Mouse (Mus musculus): ENCODE measurements around the gene Zfp462. TPM values are rescaled to one million over a fixed set of nuclear protein-coding genes. Genes with fewer than 3 reads are reported as not detected.

Zfp462 gene
- total RNA-seq, 2 experiments from 2014 or later, result 6.1 to 10.5 TPM

- peak; percentile 48 for DNase-seq (ENCODE audit: low spot score)
- intact Hi-C loops (cut with DNase I), result no loop called here
These were observed 81.3 kb downstream of the Zfp462 start for GRCm38 (mm10) chr4:55026109-55026646.

DNA sequence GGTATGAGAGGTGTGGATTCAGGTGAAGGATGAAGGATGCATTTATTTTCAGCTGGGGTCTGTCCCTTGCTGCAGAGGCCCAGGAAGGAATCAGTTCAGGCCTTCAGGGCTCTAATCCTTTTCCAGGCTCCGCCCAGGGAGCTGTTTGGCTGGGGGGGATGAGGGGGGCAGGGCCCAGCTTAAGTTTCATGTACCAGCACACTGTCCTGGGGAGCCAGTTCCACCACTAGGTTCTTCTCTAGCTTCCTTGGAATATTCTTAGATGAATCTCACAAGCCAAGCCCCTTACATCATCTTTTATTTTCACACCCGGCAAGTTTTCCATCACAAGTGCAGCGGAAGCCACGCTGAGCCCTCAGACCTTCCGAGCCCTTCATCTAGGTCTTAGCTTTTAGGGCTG is 85.6 kb downstream of the Zfp462 start:
- intact Hi-C loops (cut with DNase I), result no loop called here
- DNase-seq (ENCODE audit: low spot score), result no peak

DNA sequence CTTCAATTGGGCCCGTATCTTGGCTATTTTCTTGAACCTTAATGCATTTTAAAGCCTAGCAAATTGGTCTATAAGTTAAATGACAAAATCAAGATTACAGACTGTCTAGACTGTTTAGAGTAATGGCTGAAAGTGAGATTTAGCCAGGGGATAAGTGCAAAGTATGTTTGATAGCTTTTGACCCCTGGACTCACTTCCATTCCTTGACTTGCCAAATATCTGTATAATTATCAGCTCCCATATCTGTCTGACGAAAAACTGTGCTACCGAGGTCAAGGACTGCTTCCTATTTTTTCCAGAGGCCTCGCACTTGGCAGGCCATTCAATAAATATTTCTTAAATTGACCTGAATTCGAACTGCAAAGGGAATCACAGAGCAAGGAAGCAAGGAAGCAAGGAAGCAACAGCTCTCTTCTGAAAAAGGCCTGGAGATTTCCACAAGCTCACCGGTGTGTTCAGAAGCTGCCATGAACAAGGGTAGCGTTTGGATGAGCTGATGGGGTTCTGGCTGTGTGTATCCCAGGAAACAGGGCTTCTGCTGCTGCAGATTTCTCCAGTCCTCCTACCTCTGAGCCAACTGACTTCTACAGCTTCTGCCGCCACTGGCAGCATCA is 87.6 kb downstream of the Zfp462 start:
- intact Hi-C loops (cut with DNase I), result no loop called here
- no peak for DNase-seq (ENCODE audit: low spot score)

DNA sequence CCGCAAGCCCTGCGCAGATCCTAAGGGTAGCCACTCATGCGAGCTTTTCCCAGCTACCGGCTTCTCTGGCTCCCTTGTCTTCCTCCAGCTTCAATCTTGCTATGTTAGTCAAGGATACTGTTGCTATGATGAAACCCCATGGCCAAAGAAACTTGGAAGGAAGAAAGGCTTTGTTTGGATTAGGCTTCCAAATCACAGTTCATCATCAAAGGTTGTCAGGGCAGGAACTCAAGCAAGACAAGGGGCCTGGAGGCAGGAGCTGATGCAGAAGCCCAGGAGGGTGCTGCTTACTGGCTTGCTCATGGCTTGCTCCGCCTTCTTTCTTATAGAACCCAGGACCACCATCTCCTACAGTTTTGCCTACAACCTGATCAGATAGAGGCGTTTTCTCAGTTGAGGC is 88.6 kb downstream of the Zfp462 start:
- intact Hi-C loops (cut with DNase I), result no loop called here
- DNase-seq (ENCODE audit: low spot score), result no peak

DNA sequence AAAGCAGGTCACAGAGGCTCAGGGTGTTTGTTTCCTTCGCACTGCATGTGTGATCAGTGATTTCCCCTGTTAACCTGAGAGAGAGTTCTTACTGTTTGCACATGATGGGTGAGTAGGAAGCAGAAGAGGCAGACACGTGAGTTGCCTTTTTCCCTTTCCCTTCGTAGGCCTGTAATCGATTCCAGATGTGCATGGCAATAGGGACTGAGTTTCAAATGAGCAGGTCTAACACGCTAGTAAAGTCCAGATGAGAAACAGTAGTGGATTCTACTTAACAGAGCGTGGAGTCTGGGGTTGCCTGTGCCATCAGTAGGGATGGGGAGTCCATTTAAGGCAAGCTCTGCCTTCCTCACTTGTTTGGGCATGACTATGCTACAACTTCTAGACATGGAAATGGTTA is 93.3 kb downstream of the Zfp462 start:
- intact Hi-C loops (cut with DNase I), result no loop called here

GRCm38 (mm10) chr4:55040258-55040964 is 95.6 kb downstream of the Zfp462 start:
- no peak for DNase-seq (ENCODE audit: low spot score)
- intact Hi-C loops (cut with DNase I), result loop anchor here (5.0 kb wide), 2 partner anchors 33 to 53 kb away; no protein-coding TSS in a partner anchor

More for the DNA sequence above, 93.3 kb downstream of the Zfp462 start:
- no peak for DNase-seq (ENCODE audit: low spot score)

DNA sequence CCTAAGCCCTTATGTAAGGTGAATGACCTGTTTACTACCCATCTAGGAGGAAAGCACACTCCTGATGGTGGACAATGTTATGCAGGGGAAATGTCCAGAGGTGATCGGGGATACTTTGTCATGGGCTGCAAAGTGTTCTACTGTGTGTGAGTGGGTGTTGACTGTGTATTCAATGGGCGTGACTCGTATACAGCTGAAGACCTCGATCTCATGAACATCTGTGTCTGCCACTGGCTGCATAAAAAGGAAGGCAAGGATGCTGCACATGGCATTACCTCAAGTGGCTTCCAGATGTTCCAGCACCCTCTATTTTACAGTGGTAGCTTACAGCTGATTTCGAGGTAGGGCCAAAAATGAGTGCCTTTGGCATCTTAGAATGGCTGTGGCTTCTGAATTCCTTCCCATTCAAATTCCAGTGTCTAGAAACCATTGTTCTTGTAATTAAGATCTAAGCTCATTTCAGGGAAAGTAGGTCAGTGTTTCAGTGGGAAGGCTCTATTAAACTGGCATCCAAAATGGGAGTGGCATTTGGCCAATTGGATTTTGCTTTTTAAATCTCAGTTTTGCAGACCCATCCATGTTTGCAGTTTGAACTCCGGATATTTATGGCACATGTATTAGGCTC is 96.4 kb downstream of the Zfp462 start:
- no peak for DNase-seq (ENCODE audit: low spot score)
- intact Hi-C loops (cut with DNase I), result loop anchor here (5.0 kb wide), 2 partner anchors 34 to 54 kb away; no protein-coding TSS in a partner anchor

GRCm38 (mm10) chr4:55042573-55042972 is 97.7 kb downstream of the Zfp462 start:
- intact Hi-C loops (cut with DNase I), result loop anchor here (5.0 kb wide), 2 partner anchors 35 to 55 kb away; no protein-coding TSS in a partner anchor
- no peak for DNase-seq (ENCODE audit: low spot score)

DNA sequence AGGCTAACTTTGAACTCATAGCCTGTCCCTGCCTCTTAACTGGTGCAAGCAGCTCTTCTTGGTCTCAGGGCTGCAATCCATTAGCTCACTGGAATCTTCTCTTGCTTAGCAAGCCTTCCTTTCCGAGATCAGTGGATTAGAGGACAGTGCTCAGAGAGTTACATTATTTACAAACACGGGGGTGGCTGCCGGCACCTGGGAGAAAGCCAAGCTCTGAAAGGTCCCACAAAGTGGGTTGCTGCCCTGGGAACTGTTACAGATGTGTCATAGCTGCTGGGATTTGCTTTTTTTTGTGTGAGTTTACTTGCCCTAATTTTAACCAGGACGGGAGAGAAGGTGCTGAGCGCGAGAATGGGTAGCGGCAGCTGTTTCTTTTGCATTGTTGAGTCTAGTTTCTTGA is 102.4 kb downstream of the Zfp462 start:
- intact Hi-C loops (cut with DNase I), result loop anchor here (2.0 kb wide), 1 partner anchor 30 kb away; no protein-coding TSS in a partner anchor
- no peak for DNase-seq (ENCODE audit: low spot score)

DNA sequence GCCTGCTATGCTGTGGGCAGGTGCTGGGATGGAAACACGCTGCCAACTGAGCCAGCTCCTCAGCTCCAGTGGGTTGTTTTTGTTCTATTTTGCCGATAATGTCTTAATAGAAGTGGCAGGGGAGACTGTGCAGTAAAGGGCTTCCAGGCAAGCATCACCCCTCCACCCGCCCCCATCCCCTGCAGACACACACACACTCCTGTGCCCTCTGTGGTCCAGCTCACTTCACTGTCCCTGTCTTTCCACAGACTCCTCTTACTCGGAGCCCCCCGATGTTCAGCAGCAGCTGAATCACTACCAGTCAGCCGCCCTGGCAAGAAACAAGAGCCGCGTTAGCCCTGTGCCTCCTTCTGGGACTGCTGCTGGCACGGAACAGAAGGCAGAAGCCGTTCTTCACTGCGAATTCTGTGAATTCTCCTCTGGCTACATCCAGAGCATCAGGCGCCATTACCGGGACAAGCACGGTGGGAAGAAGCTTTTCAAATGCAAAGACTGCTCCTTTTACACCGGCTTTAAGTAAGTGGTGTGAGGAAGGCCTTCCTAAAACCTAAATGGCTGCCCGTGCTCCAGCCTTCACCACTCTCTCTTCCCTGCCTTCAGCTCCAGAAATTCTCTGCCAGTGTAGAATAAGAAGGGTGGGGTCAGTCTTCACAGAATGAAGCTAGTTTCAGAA is 105.2 kb downstream of the Zfp462 start:
- DNase-seq (ENCODE audit: low spot score), result no peak
- intact Hi-C loops (cut with DNase I), result no loop called here

DNA sequence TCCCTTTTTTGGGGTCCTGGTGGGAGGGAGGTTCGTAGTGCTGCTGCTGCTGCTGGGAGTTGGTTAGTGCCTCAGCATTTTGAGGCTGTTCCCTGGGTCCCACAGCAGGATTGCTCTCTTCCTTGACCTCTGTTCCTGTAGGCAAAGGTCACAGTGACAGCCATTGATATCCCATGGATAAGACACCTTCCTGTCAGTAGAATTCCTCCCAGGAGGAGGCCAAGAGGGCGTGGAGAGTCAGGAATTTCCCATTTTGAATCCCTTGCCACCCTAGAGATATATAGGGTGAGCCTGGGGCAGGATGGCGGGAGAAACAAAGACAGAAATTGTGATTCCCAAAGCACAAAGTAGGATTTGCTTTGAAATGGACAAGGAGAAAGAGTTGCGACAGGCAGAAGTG is 106.5 kb downstream of the Zfp462 start:
- intact Hi-C loops (cut with DNase I), result no loop called here

GRCm38 (mm10) chr4:55052686-55053085 is 107.8 kb downstream of the Zfp462 start:
- intact Hi-C loops (cut with DNase I), result no loop called here
- no peak for DNase-seq (ENCODE audit: low spot score)

More for the DNA sequence above, 106.5 kb downstream of the Zfp462 start:
- DNase-seq (ENCODE audit: low spot score), result no peak

DNA sequence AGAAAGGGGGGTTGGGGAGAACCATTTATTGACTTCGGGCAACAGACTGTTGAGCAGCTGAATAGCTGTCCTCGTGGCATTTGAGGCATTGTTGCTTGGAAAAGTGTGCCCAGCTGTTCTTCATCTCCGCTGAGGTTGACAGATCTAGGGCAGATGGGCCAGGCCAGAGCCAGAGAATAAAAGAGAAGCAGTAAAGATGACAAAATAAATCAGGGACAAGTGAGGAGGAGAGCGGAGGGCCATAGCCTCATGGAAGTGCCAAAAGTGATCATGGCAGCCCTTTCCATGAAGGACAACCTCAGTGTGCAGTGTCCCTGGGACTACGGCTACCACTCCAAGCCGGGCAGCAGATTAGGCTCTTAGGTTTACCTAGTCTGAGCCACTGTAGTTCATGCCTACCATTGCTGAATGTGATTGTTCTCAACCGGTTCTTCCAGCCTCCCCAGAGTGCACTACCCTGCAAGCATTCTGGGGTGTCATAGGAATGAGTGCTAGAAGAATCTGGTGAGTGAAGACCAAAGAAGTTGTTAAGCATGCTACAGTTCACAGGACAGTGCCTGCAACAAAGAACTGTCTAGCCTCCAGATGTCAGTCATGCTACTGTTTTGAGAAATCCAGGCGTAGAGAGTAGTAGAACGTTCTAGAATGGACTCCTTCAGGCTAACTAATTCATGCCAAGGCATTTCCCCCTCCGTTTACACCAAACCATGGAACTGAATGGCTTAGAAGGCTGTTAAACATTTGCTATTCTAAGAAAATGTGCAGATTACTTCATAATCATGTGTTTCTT is 113.0 kb downstream of the Zfp462 start:
- DNase-seq (ENCODE audit: low spot score), result no peak
- intact Hi-C loops (cut with DNase I), result no loop called here

- DNase-seq (ENCODE audit: low spot score), result no peak
- intact Hi-C loops (cut with DNase I), result no loop called here
These were observed 114.1 kb downstream of the Zfp462 start for GRCm38 (mm10) chr4:55058901-55059300.

DNA sequence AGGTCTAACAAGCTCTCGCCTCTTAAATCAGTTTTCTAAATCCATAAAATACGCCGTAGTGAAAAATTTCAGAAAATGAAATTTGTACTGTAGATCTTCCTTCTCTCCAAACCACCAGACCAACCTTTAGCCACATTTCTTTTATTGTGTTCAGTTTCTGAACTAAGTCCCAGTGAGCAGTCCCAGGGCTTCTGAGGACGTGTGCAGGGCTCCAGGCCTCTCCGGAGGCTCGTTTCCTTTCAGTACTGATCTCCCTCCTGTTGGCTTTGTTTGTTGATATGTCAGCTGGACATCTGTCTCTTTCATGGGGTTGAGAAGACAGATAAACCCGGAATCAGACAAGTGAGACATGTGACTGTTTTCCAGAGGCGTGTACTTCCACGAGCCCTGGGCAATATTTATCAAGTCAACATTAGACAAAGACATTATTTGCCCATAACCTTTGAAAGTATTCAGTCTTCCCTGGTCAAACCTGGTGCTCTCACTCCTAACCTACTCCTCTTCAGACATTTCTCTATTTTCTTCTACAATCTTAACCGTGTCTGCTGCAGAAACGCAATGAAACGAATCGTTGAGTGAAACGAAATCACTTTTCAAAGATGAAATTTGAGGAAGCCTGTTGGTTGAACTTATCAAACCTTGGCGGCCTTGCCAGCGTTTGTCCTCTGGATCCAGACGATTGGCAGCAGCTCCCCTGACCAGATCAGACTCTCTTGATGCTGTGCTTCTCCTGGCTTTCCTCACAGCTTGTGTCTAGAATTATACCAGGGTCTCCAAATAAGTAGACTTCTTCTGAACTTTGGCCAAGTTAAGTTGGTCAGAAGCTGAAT is 121.7 kb downstream of the Zfp462 start:
- intact Hi-C loops (cut with DNase I), result no loop called here
- DNase-seq (ENCODE audit: low spot score), result no peak

- intact Hi-C loops (cut with DNase I), result no loop called here
- no peak for DNase-seq (ENCODE audit: low spot score)
These were observed 126.7 kb downstream of the Zfp462 start for GRCm38 (mm10) chr4:55071535-55071934.

GRCm38 (mm10) chr4:55077133-55077889 is 132.5 kb downstream of the Zfp462 start:
- DNase-seq (ENCODE audit: low spot score), result peak; percentile 33
- intact Hi-C loops (cut with DNase I), result loop anchor here (2.0 to 5.0 kb wide), 3 partner anchors 31 to 130 kb away; partner anchors contain the start of gene Zfp462

Measured in heart, postnatal 25 days (tissue).